Mouse (Mus musculus): ENCODE measurements around the gene Rbm19.
A peak's percentile ranks its signal among the peaks of the same experiment; 100 is the strongest.

The Rbm19 gene

DNA sequence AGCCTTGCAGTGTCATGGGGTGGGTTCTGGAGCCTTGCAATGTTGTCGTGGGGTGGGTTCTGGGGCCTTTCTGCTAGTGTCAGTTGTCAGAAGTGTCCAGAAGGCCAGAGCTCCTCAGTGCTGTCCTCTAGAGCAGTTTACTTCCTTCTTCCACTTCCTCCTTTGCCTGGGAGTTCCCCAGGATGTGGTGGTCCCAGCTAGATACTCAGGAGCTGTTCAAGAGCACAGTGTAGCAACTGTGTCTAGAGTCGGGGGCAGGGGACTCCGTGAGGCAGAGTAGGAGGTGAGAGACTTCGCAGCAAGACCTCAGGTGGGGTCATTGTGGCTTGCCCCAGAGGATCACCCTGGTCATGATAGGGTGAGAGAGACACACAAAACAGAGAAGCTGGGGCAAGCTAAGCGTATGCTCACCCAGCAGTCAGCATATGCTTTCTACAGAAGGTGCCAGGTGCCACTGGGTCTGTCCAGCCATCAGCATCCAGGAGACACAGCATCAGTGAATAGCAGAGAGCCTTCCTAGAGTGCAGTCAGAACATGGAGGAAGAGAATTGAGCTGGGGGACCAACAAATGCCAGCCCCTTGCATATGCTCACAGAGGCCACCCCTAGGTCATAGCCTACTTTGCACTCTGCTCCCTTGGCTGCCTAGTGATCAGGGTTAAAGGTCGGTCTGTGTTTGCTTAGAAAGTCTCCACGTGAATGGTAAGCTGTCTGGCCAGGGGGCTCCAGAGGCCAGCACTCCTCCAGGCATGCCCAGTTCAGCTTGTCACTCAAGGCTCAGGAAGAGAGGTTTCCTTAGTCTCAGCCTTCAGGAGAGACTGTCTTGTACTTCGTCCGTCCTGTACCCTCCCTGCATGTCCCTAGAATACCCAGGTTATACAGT, 49.0 kb downstream of the Rbm19 start:
- DNase-seq (ENCODE audit: low spot score in 2 of 2), result no peak

DNA sequence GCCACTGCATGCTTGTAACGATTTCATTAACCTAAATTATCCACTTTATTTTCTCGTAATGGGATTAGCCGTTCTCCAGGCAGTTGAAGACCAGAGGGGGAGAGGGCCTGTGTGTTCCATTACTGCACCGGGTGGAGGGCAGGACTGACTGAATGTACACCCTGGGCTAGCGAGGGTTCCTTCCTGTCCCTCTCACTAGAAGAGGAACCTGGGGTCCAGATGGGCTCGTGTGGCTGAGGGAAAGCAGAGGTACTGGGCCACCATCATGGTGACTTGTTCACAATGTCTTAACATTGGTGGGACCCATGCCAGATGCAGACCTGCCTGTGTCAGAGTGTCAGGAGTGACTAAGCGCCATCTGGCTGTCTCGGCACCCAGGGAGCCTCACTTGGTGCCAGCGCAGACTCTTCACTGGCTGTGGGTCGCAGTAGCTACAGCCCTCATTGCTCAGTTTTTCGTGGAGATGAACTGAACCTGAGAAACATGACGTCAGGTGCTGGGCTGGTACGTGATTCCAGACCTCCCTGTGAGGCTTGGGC, 51.6 kb downstream of the Rbm19 start:
- DNase-seq (ENCODE audit: low spot score in 2 of 2), result no peak

DNA sequence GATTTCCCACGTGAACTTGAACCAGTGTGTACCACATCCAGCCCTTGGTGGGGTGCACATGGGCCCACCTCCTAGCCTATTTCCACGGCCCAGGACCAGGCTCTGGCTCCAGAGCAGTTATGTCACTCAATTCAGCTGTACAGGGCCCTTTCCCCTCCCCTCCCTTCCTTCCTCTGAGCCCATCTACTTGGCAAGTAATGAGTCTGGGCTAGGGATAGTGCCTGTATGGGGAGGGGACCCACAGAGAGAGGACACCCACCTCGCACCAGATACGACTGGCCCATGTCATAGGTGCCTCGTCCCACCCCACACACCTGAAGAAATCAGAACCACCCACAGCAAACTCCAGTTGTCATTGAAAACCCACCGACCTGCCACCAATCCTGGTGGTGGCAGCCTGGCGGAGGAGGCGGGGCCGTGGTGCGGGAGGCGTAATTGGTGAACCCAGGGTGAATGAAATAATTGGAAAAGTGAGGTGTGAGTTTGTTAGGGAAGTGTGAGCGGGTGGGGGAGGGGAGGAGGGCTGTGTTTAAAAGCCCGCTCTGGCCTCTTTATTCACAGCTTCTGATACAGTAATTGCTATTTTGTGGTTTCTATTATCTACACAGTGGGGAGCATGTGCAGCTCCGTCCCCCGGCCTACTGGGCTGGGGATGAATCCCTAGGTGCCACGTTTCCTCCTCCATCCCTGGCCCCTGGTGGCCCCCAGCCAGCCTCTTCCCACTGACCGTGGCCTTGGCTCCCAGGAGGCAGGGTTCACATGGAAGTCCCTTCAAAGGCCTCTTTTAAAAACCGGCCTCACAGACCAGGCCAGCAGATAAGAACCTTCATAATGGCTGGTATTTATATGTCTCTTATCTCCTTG, 55.8 kb downstream of the Rbm19 start:
- peak in 1 of 2 experiments; percentile 26 for DNase-seq (ENCODE audit: low spot score in 2 of 2)

DNA sequence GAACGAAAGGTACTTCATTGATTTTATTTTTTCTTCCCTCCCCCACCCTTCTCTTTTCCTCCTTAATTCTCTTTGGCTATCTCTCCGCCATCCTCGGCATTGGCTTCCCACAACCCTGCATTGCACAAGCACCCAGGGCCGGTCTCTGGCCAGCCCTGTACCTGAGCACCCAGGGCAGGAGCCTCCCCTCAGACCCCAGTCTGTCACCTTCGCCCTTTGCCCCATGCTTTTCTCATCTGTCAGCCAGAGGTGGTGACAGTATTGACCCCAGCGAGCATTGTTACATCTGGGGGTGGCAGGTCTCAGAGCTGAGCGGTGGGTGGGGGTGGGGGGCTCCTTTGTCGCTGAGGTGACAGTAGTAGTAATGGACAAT, 56.5 kb downstream of the Rbm19 start:
- no peak for DNase-seq (ENCODE audit: low spot score in 2 of 2)

DNA sequence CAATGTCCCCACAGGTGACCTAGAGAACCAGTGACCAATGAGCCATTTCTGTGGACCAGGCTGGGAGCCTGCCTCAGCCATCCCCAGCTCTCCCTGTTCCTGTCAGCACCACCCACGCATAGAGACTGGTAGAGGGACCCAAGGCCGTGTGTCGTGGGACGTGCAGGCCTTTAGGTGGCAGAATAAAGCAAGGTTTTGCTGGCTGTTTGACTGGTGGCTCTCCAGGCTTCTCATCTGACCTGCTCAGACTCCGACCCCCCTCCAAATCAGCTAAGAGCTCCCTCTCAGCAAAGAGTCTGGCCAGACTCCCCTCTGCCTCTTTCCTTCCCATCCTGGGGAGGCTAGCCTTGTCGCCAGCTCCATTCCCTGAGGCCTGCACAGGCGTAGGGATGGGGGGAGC, 58.1 kb downstream of the Rbm19 start:
- no peak for DNase-seq (ENCODE audit: low spot score in 2 of 2)

DNA sequence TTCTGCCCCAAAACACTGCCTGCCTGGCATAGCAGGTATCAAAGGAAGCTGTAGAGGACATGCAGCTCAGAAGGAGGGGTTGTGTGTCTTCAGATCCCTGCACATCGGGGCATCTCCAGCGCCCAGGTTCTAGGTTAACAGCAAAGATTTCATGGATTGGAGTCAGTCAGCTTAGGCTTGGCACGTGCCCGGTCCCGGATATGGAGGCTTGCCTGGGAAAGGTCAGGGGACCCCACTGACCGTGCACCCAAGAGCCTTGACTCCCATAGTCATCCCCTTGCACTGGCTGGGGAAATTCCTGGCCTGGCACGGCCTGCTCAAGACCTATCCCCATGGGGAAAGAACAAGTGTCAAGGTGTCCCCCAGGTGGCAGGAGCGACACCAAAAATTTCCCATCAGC, 59.0 kb downstream of the Rbm19 start:
- no peak for DNase-seq (ENCODE audit: low spot score in 2 of 2)

DNA sequence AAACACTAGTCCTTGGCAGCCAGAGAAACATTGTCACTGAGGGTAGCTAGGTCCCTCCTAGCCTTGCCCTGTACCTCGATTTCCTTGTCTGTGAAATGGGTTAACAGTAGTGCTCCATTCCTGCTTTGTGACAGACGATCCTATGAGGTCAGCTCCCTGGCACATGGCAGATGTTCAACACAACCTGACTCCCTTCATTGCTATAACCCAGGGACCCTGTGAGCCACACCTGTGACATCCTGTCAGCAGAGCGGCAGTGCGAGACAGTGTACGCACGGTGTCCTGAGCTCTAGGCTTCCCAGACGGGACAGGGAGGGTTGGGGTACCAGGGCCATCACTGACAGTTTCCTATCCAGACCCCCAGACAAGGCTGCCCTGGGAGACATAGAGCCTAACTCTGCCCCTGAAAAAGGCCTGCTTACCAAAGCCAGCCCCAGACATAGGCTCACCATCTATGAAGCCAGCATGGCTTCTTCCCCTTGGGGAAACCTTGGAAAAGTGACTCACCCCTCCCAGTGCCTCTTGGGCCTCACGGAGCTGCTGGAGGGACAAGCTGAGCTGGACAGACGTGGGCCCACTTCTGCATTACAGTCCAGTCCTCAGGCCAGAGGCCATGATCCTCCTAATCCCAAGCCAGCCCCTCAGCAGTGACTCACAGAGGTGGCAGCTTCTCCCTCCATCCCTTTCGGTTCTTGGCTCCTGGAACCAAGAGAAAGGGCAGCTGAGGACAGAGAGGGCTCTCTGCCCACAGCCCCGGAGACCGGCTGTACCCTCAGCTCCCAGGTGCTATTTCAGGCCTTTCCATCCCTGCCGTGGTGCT, 60.2 kb downstream of the Rbm19 start:
- no peak for DNase-seq (ENCODE audit: low spot score in 2 of 2)

DNA sequence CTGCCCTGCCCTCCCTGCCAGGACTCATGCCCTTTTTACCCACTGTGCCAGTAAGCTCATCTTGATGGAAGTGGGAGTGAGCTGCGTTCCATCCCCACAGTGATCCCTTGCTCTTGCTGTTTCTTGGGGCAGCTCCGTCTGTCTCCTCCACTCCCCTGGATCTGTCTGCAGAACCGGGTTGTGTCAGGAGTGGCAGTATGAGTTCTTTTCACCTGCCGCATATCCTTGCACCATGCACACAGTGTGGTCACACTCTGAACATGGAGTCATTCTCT, 60.7 kb downstream of the Rbm19 start:
- no peak for DNase-seq (ENCODE audit: low spot score in 2 of 2)

DNA sequence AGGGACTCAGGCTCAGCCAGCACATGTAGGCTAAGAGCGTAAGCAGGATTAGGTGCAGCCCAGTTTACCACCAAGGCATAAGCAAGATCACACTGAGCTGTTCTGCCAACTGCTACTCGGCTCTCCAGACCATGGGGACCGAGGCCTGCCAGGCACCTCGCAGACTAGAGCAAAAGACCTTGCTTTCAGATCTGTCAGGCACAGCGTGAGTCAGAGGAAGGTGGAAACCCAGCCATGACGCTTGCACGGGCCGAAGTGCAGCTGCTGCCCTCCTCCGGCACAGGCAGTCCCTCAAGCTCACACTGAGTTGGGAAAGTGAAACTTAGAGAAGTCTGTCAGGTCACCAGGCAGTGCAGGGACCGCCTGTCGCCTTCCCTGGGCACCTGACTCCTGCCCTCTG, 63.8 kb downstream of the Rbm19 start:
- DNase-seq (ENCODE audit: low spot score in 2 of 2), result no peak

DNA sequence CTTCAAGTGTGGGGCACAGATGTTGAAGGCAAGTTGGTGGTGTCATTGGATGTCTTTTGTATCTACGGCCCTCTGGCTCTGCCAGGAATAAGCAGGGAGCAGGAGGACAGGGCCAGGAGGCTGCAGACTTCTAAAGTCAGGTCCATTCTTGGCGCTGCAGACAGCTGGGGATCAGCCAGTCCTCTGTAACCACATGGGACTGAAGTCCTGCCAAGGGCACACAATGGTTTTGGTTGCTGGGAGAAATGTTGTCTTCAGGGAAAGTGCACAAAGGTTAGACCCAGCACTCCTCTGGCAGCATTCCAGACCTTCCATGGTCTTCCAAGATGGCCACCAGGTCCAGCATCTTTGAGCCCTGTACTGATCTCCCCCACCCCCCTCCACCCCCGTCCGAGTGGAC, 65.1 kb downstream of the Rbm19 start:
- no peak for DNase-seq (ENCODE audit: low spot score in 2 of 2)

DNA sequence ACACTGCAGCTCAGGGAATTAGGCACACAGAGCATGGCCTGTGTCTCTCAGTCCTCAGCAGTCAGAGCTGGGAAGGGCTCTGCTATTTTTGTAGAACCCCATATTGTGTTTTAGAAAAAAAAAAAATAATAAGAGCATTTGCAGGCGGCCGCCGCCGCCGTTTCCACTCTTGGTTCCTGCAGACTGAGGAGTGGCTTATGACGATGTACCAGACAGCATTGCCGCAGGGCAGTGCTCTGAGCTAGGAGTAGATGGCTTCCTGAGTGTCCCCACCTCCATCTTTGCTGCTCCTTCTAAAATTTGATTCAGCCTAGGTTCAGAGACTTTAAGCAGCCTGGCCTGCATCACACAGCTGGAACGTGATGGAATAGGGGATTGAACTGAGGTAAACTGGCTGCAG, 67.1 kb downstream of the Rbm19 start:
- DNase-seq (ENCODE audit: low spot score in 2 of 2), result no peak

DNA sequence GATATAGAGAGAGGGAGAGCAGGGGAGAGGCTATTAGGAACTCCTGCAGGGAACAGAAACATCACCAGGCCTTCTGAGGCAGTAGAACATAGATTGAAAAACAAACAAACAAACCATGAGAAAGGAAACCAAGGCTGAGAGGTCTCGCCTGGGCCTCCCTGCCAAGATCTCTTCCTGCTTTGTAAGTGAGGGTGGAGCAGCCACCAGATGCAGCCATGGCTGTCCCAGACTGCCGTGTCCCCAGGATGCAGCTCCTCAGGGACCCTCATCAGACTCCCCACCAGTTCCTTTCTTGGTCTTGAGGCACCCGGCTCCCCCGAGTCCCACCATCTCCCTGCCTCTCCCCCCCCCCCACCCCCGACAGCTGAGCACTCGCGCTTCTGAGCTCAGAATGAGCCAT, 67.5 kb downstream of the Rbm19 start:
- DNase-seq (ENCODE audit: low spot score in 2 of 2), result no peak

DNA sequence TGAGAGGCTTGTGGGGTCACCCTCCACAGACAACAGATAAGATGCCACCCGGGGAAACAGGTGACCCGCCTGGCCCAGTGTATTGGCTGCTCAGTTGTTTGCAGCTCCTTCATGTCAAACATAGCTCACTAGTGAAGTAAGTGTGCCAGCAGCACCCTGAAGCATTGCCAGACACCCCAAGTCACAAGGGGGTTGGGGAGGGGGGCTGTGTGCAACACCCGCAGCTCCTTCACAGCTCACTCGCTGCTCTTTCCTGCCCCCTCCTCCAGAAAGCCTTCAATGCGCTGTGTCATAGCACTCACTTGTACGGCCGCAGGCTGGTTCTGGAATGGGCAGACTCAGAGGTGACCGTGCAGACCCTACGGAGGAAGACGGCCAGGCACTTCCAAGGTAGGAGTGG, 69.7 kb downstream of the Rbm19 start:
- DNase-seq (ENCODE audit: low spot score in 2 of 2), result no peak

DNA sequence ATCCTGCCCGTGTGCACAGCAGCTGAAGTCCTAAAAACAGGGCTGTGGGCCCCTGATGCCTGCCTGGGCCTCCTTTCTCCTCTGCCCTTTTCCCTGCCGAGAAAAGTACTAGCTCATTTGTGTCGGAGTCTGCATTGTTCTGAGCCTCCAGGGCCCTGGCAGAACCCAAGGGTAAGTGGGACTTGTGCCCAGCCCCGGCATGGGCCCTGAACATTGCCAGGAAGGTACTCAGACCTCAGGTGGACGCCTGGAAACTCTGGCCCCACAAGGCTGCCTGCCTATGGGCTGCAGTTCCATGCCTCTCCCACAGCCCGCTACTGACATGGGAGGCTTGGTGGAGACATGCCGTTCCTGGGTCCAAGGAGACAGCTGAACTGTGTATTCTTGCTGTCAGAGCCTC, 72.3 kb downstream of the Rbm19 start:
- no peak for DNase-seq (ENCODE audit: low spot score in 2 of 2)

DNA sequence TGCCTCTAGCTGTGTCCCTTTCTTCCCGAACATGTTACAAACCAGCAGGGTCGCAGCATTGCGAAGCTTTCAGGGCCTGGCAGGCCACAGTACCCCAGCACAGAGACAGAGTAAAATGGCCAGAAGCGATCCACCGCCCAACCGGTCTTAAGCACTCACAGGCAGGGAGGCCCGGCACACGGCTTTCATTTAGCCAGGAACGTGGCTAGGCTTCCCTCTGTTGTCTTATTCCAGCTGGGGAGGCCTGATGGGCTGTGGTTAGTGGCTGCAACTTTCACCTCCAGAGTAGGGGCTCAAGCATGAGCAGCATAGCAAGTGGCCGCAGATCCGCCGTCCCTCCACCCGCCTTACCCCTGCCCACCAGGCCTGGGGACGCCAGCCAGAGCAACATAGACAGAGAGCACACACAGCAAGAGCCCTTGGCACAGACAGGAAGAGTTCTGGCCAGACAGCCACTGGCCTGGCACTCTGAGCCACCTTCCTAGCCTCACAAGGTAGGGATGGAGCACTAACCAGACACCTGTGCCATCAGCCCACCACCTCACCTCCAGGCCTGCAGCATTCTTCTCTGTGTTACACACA, 73.8 kb downstream of the Rbm19 start:
- no peak for DNase-seq (ENCODE audit: low spot score in 2 of 2)

DNA sequence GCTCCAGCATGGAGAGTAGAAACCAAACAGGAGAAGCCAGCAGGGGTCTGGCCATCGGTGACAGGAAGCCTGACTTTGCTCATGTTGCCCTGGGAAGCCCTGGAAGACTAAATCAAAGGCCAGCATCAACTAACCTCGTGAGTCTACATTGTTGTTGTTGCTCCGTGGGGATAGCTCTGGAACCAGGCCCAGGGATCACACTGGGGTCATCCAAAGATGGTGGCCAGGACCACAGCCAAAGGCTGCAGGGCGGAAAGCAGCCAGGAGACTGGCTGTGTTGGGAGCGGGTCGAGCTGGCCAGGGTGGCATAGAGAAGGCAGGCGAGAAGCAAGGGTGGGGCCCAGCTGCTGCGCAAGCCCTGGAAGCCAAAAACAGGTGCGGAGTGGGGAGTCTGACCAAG, 75.4 kb downstream of the Rbm19 start:
- DNase-seq (ENCODE audit: low spot score in 2 of 2), result no peak

DNA sequence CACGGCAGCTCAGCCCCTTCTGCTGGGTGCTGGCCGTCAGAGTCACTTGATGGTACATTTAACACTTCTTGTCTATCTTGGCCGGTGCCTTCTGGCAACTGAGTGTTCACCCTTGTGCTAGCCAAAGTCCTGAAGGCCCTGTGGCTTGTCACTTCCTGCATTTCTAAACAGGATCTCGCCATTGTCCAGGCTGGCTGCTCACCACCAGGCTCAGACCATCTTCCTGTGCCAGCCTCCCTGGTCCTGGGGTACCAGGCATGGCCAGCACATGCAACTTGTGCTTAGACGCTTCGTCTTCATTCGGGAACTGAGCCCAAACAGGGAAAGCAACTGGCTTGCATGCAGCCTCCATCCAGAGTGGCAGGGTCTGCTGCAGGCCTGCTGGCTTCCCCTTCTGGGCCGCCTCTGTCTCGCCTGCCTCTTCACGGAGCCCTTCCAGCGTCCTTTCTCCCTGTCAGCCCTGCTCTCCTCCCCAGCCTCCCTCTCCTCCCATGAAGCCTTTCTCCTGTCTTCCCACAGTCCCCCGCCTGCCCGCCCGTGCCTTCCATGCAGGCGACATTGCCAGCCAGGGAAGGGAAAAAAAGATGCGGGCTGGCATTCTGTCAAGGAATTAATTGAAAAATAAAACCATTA, 78.2 kb downstream of the Rbm19 start:
- no peak for DNase-seq (ENCODE audit: low spot score in 2 of 2)

DNA sequence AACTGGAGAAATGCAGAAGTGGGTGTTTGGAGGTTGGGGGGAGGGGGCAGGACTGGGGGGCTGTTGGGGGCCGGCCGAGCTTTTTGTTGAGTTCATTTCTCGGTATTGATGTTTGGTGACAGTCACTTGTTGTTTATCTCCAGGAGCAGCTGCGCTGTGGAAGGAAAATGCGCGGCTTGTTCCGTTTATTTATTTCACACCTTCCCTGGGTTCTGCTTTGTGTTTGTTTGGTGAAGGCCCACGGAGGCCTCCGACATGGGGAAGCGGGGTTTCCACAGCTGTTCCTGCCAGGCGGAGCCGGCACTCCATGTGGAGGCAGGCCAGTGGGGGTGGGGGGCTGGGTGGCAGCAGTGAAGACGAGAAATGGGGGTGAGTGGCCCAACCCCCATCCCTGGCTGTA, 78.7 kb downstream of the Rbm19 start:
- DNase-seq (ENCODE audit: low spot score in 2 of 2), result no peak

DNA sequence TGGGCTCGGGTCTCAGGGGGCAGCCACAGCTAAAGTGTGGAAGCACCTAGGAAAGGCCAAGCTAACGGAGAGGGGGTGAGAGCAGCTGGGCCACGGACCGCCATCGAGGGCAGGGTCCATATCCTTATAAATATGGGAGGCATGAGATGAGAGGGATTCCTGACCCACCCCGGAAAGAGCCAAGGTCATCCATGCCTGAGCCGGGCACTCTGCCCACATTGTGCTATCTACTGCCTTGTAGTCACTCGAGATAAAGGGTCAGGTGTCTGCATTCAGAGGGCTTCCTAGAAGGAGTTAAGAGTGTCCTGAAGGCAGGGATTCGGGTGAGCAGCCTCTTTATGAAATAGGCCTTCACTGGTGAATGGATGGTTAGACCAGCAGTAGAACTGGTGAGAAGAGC, 80.6 kb downstream of the Rbm19 start:
- DNase-seq (ENCODE audit: low spot score in 2 of 2), result no peak

DNA sequence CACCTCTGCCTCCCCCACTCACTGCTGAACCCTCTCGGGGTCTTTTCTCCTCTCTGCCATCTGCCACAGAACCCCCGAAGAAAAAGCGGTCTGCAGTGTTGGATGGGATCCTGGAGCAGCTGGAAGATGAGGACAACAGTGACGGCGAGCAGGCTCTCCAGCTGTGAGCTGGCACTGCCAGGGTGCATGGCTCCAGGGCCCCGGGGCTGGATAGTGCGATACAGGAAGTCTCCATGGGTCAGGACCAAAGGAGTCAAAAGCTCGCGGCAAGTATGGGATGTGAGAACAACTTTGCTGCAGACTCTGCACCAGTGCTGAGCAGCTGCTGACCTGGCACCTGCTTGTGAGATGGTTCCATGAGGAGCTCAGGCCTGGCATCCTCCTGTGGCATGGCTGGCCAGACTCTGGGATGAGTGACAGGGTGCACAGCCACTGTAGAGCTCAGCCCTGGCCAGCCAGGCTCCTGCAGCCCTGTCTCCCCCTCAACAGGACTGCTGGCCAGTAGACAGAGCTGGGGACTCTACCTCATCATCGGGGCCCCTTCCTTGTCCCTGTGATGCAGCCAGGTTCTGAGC, 81.6 kb downstream of the Rbm19 start:
- DNase-seq (ENCODE audit: low spot score in 2 of 2), result no peak

DNA sequence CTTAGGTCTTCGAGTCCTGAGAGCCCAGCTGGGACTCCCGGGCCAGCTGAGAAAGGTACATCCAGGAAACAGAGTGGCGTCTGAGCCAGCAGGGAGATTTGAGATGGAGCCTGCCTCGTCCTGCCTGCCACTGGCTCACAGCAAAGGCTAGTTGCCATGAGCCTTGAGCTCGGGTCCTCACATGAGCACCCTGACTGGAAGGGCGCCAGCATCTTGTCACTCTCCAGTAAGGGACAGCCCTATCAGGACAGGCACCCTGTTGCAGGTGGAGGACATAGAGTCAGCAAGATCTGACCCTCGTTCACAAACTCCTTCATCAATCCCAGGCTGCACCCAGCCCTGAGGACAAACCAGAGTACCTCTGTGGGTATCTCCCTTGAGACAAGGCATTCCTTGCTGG, 83.6 kb downstream of the Rbm19 start:
- DNase-seq (ENCODE audit: low spot score in 2 of 2), result no peak

Data from urinary bladder, postnatal 4 days (tissue).